Comparison of ENCODE assay signal across 12 mouse cellular contexts in the genomic region with DNA sequence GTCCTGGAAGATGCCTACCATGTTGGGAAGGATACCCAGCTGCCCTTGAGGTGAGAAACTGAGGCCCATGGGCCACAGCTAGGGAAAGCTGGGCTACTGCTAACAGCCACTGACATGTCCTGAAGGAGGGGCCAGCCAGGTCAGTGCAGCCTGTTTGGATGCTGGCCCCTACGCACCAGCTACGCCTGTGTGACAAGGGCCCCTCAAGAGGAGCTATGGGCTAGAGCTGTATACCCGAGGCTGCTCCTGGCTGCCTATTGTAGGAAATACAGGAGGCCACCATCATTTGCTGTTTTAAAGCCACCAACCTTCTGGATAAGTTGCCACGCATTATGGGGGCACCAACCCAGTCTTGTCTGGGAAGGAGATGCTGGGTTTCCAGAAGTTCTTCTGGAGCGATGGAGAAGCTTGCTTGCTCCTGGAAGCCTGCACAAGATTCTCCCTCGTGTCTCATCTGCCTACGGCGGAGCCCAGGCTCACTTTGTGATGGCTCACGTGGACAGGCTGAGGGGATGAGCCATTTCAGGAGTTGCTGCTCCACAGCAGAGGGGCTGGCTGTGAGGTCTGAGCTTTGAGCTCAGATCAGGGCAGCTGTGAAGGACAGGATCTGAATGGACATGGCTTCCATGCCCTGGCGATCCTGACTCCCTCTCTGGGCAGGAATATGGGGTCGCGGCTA. TPM values are rescaled to one million over a fixed set of nuclear protein-coding genes. Genes with fewer than 3 reads are reported as not detected.
DNase-seq lines count a peak whose midpoint lies in the region; ATAC-seq and TF ChIP-seq lines count a peak whose summit lies in the region.
"Had no signal": no experiment of that assay in that cellular context is flagged by ENCODE, and none has a peak within 500 bp of the region (broad histone marks: within the 10 kb centered on the region; RNA-seq: fewer than 3 reads in every experiment).

No protein-coding gene starts in this region.

- no peaks in the 10 kb centered on the region for H3K27me3 ChIP-seq in lung, embryonic 14.5 days (ENCODE audit: insufficient read depth, low read length)
- no peaks in the 10 kb centered on the region for H3K27me3 ChIP-seq in intestine, embryonic 16.5 days (replicated peaks; ENCODE audit: control insufficient read depth, insufficient read depth, low read length)
- H3K27me3 ChIP-seq in neural tube, embryonic 13.5 days: no peaks in the 10 kb centered on the region
- H3K27me3 ChIP-seq: limb, embryonic 13.5 days; Patski had no signal

- H3K27ac ChIP-seq in lung, embryonic 14.5 days (ENCODE audit: low read depth): no peak overlapping the region
- no peak overlapping the region for H3K27ac ChIP-seq in intestine, embryonic 16.5 days (ENCODE audit: low read length)
- H3K27ac ChIP-seq in neural tube, embryonic 13.5 days (replicated peaks): peak overlapping the region; percentile 91
- H3K27ac ChIP-seq: limb, embryonic 13.5 days had no signal

- peak; percentile 49; the same call in 1 of the 2 replicates for ATAC-seq in lung, embryonic 14.5 days (ENCODE audit: insufficient read depth)
- no peak for ATAC-seq in intestine, embryonic 16.5 days
- peak; percentile 77 for ATAC-seq in neural tube, embryonic 13.5 days (ENCODE audit: low read depth)
- ATAC-seq in erythroblast, adult 5-6 weeks (replicated peaks; ENCODE audit: low FRiP score, poor library complexity, severe bottlenecking): no peak
- ATAC-seq: Patski had no signal

- no peak overlapping the region for H3K9ac ChIP-seq in lung, embryonic 14.5 days
- 0 out of 2 replicates have a peak overlapping the region, but pooled peaks have one; percentile 34 for H3K9ac ChIP-seq in intestine, embryonic 16.5 days (ENCODE audit: low read depth, low read length)
- peak overlapping the region; percentile 68 for H3K9ac ChIP-seq in neural tube, embryonic 13.5 days
- H3K9ac ChIP-seq: limb, embryonic 13.5 days had no signal

- no peak for TF ChIP-seq POLR2A in lung, adult 2 months (IDR thresholded peaks at IDR 0.05; ENCODE audit: borderline replicate concordance, extremely low read depth, low read depth, low read length)

- H3K4me3 ChIP-seq in lung, embryonic 14.5 days (ENCODE audit: low read depth, low read length): no peak overlapping the region
- H3K4me3 ChIP-seq in lung, adult 2 months (replicated peaks; ENCODE audit: extremely low read depth, low read depth, low read length): no peak overlapping the region
- no peak overlapping the region for H3K4me3 ChIP-seq in intestine, embryonic 16.5 days (ENCODE audit: low read length)
- peak overlapping the region; percentile 18 for H3K4me3 ChIP-seq in neural tube, embryonic 13.5 days
- H3K4me3 ChIP-seq: limb, embryonic 13.5 days had no signal

- H3K4me1 ChIP-seq in lung, embryonic 14.5 days (ENCODE audit: insufficient read depth): no peaks in the 10 kb centered on the region
- 0 out of 2 replicates have a peak, but pooled peaks cover 2% of the 10 kb centered on the region for H3K4me1 ChIP-seq in lung, adult 2 months (ENCODE audit: control insufficient read depth, insufficient read depth, low read length)
- 0 out of 2 replicates have a peak, but pooled peaks cover 3% of the 10 kb centered on the region for H3K4me1 ChIP-seq in intestine, embryonic 16.5 days (ENCODE audit: control insufficient read depth, insufficient read depth, low read length)
- H3K4me1 ChIP-seq in neural tube, embryonic 13.5 days (replicated peaks): peaks cover 16% of the 10 kb centered on the region

- H3K4me2 ChIP-seq in lung, embryonic 14.5 days: no peak overlapping the region; the same call in 1 of the 2 replicates
- no peak overlapping the region for H3K4me2 ChIP-seq in intestine, embryonic 16.5 days (ENCODE audit: low read depth, low read length)
- peak overlapping the region; percentile 48 for H3K4me2 ChIP-seq in neural tube, embryonic 13.5 days
- H3K4me2 ChIP-seq: limb, embryonic 13.5 days had no signal

- no peak for TF ChIP-seq CTCF in lung, embryonic 14.5 days (IDR thresholded peaks at IDR 0.05; ENCODE audit: low read depth)
- TF ChIP-seq CTCF in lung, adult 2 months (IDR thresholded peaks at IDR 0.05; ENCODE audit: insufficient read depth, low read length): no peak

- no peaks in the 10 kb centered on the region for H3K36me3 ChIP-seq in lung, embryonic 14.5 days (ENCODE audit: insufficient read depth)
- no peaks in the 10 kb centered on the region for H3K36me3 ChIP-seq in intestine, embryonic 16.5 days (ENCODE audit: control insufficient read depth, insufficient read depth, low read length)
- H3K36me3 ChIP-seq in neural tube, embryonic 13.5 days: no peaks in the 10 kb centered on the region
- H3K36me3 ChIP-seq: limb, embryonic 13.5 days had no signal

- 63% methylated on average over 12 of the region's 12 CpGs for WGBS in lung, embryonic 14.5 days
- 74% methylated on average over 12 of the region's 12 CpGs for WGBS in lung, adult 2 months
- 64% methylated on average over 12 of the region's 12 CpGs for WGBS in intestine, embryonic 16.5 days
- WGBS in neural tube, embryonic 13.5 days: 52% methylated on average over 12 of the region's 12 CpGs

- no peaks in the 10 kb centered on the region for H3K9me3 ChIP-seq in lung, embryonic 14.5 days (ENCODE audit: low read depth, low read length)
- H3K9me3 ChIP-seq in intestine, embryonic 16.5 days (ENCODE audit: control insufficient read depth, low read length): no peaks in the 10 kb centered on the region
- no peaks in the 10 kb centered on the region for H3K9me3 ChIP-seq in neural tube, embryonic 13.5 days
- H3K9me3 ChIP-seq: limb, embryonic 13.5 days had no signal

- peak; percentile 15 to 38 for DNase-seq in adrenal gland, adult 18-20 months (ENCODE audit: low spot score in 2 of 2)
- no peak for DNase-seq in adrenal gland, postnatal 4 days (ENCODE audit: low spot score in 2 of 2)
- DNase-seq in lung, embryonic 14.5 days: no peak
- no peak for DNase-seq in lung, adult 2 months
- DNase-seq in urinary bladder, postnatal 14 days (ENCODE audit: low spot score): no peak
- DNase-seq: cerebellum, postnatal 36 days; kidney, adult 18-20 months had no signal

RNA-seq across cellular contexts. Expression of a gene that starts 2.3 kb away (rescaled TPM):
- 1,000 to 10,000 TPM; 6,431 to 6,741 TPM for total RNA-seq in adrenal gland, adult 18-20 months (2021)
- 1,000 to 10,000 TPM; 2,307 to 2,341 TPM for total RNA-seq in adrenal gland, postnatal 4 days (2021)
- 0.13 and 0.69 TPM in 2 replicates for polyA plus RNA-seq in lung, embryonic 14.5 days (2014; fragmentation: Nextera tagmentation; extraction: Ambion mirVana)
- 0.15 and 0.28 TPM in 2 replicates for polyA plus RNA-seq in lung, adult 2 months (2012; rRNA removed)
- 6.4 and 22.4 TPM in 2 replicates for polyA plus RNA-seq in intestine, embryonic 16.5 days (2015; fragmentation: Nextera tagmentation; extraction: Ambion mirVana)
- 0.14 and 0.18 TPM in 2 replicates for polyA plus RNA-seq in neural tube, embryonic 13.5 days (2015; fragmentation: Nextera tagmentation; extraction: Ambion mirVana)
- 0.63 and 2.3 TPM in 2 replicates for total RNA-seq in erythroblast, adult 5-6 weeks (2015; ENCODE audit: low replicate concordance)
- 1.7 and 2.3 TPM in 2 replicates for total RNA-seq in erythroblast, adult 5-6 weeks (2017; ENCODE audit: low replicate concordance)

RNA-seq across cellular contexts. Expression of a gene that starts 55.1 kb away (rescaled TPM):
- 1 to 10 TPM; 1.1 to 1.5 TPM for total RNA-seq in adrenal gland, adult 18-20 months (2021)
- 1 to 10 TPM in 1 of 2 experiments, under 1 TPM in 1; 0.90 to 2.2 TPM for total RNA-seq in adrenal gland, postnatal 4 days (2021)
- 3.4 and 4.0 TPM in 2 replicates for polyA plus RNA-seq in lung, embryonic 14.5 days (2014; fragmentation: Nextera tagmentation; extraction: Ambion mirVana)
- 0.65 and 0.68 TPM in 2 replicates for polyA plus RNA-seq in lung, adult 2 months (2012; rRNA removed)
- polyA plus RNA-seq in intestine, embryonic 16.5 days (2015; fragmentation: Nextera tagmentation; extraction: Ambion mirVana): 2.6 and 3.3 TPM in 2 replicates
- polyA plus RNA-seq in neural tube, embryonic 13.5 days (2015; fragmentation: Nextera tagmentation; extraction: Ambion mirVana): 47.5 and 48.5 TPM in 2 replicates
- not detected in 2 replicates for total RNA-seq in erythroblast, adult 5-6 weeks (2015; ENCODE audit: low replicate concordance)
- not detected in 2 replicates for total RNA-seq in erythroblast, adult 5-6 weeks (2017; ENCODE audit: low replicate concordance)

Comparison
In these comparisons a context has a peak if more than half of its experiments do, and no peak if none do; other contexts are left out.
1. DNase-seq: peak in adrenal gland, adult 18-20 months (2 of 2); none in adrenal gland, postnatal 4 days (0 of 2), lung, embryonic 14.5 days (single experiment), lung, adult 2 months (single experiment) and urinary bladder, postnatal 14 days (single experiment).
2. ATAC-seq: peak in lung, embryonic 14.5 days (single experiment) and neural tube, embryonic 13.5 days (single experiment); none in intestine, embryonic 16.5 days (single experiment) and erythroblast, adult 5-6 weeks (single experiment).